Mouse (Mus musculus) ES-CJ7 (cell line): ENCODE data around the gene Itga6.

Experiments
- DNase-seq: peaks from one replicate; pipeline ENCODE4 v3.0.0; 2011; ENCODE audit warnings: low read depth, low spot score

Gene Itga6

GRCm38 (mm10) chr2:71745610-71746374 lies at the start of gene Itga6:
TSS of gene Itga6 (plus strand) at chr2:71745616.
- peak; percentile 64 for DNase-seq

- no peak for DNase-seq
These were observed 48.6 kb upstream of the Itga6 start for GRCm38 (mm10) chr2:71696776-71697175.

GRCm38 (mm10) chr2:71697408-71698336 lies 47.7 kb upstream of the Itga6 start:
- DNase-seq: no peak

GRCm38 (mm10) chr2:71698366-71698765 lies 47.0 kb upstream of the Itga6 start:
- DNase-seq: no peak

- no peak for DNase-seq
These were observed 46.5 kb upstream of the Itga6 start for GRCm38 (mm10) chr2:71698942-71699341.

- DNase-seq: no peak
These were observed 44.1 kb upstream of the Itga6 start for GRCm38 (mm10) chr2:71701341-71701740.

- DNase-seq: peak; percentile 90
These were observed 41.1 kb upstream of the Itga6 start for GRCm38 (mm10) chr2:71704309-71704708.

GRCm38 (mm10) chr2:71708886-71709285 lies 36.5 kb upstream of the Itga6 start:
- DNase-seq: no peak

- no peak for DNase-seq
These were observed 33.8 kb upstream of the Itga6 start for GRCm38 (mm10) chr2:71711640-71712039.

GRCm38 (mm10) chr2:71714416-71714815 lies 31.0 kb upstream of the Itga6 start:
- DNase-seq: peak; percentile 63

- peak; percentile 98 for DNase-seq
These were observed 26.4 kb upstream of the Itga6 start for GRCm38 (mm10) chr2:71719005-71719386.

GRCm38 (mm10) chr2:71719387-71720034 lies 25.9 kb upstream of the Itga6 start:
- no peak for DNase-seq

GRCm38 (mm10) chr2:71720556-71720955 lies 24.9 kb upstream of the Itga6 start:
- peak; percentile 58 for DNase-seq

- no peak for DNase-seq
These were observed 22.5 kb upstream of the Itga6 start for GRCm38 (mm10) chr2:71722913-71723312.

- DNase-seq: no peak
These were observed 21.8 kb upstream of the Itga6 start for GRCm38 (mm10) chr2:71723623-71724022.

GRCm38 (mm10) chr2:71724028-71724427 lies 21.4 kb upstream of the Itga6 start:
- DNase-seq: no peak

GRCm38 (mm10) chr2:71725446-71725845 lies 20.0 kb upstream of the Itga6 start:
- DNase-seq: peak; percentile 65

- no peak for DNase-seq
These were observed 18.3 kb upstream of the Itga6 start for GRCm38 (mm10) chr2:71726883-71727676.

GRCm38 (mm10) chr2:71728341-71728740 lies 17.1 kb upstream of the Itga6 start:
- DNase-seq: no peak

GRCm38 (mm10) chr2:71728796-71729195 lies 16.6 kb upstream of the Itga6 start:
- DNase-seq: no peak
